Mouse (Mus musculus) 416B (cell line): ENCODE measurements at regions not wholly inside any gene's neighbourhood (a gene's known extent, or its start where the extent isn't known, plus 50 kb on each side); places are given as distances from the start of the nearest gene placed in this dataset.

ENCODE experiments used
- DNase-seq: peaks from one replicate; pipeline ENCODE4 v3.0.0; 2011; ENCODE audit warnings: low read depth

DNA sequence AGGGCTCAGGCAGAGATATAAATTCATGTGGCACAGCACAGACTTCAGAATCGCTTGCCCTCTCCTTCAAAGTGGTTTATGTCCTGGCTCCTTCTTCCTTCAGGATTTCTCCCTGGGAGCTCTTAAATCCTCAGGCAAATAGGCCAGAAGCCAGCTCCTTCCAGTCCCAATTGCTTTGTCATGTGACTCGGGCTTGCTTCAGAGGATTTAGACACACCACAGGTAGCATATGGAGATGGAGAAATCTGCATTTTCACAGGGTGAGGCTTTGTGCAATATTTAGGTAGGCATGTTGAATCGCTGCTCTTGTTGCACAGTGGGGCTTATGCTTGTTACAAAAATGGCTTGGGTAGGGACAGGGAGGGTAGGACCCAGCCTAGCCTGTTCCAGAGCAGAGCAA is 309.8 kb downstream of the Cmpk2 start:
- DNase-seq, result no peak

- DNase-seq, result peak; percentile 8
Measured at GRCm38 (mm10) chr12:26776986-26777385, 308.0 kb downstream of the Cmpk2 start.

DNA sequence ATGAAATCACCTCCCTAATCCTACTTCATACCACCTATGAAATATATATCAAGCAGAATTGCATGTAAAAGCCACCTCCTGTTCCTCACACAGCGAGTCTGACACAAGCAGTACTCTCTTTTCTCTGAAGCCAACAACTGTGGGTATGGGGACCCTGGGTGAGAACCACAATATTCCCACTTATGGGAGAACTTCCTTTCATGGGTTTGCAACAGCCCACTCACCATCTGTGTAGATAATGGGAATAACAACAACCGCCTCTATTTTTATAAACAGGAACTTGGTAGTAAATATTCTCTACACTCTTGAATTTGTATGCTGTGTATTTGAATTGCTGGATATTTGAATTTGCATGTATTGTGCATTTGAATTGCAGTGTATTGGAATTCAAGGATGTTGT is 305.0 kb downstream of the Cmpk2 start:
- DNase-seq, result no peak

GRCm38 (mm10) chr12:26770753-26771583 is 302.0 kb downstream of the Cmpk2 start:
- peak; percentile 24 for DNase-seq

DNA sequence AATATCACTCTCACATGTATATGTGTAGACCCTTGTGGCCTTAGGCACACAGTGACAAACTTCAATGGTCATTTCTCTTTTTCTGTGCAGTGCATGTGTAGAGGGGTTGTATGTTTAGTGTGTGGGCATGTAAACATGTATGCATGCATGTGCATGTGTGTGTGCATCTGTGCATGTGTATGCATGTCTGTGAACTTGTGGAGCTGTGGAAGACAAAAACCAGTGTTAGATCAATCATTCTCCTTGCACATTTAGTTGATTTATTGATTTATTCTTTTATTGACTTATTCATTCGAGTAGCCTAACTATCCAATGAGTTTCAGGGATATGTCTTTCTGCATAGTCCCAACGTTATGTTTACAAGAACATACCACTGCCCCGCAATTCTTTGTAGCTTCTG is 298.5 kb downstream of the Cmpk2 start:
- DNase-seq, result no peak

DNA sequence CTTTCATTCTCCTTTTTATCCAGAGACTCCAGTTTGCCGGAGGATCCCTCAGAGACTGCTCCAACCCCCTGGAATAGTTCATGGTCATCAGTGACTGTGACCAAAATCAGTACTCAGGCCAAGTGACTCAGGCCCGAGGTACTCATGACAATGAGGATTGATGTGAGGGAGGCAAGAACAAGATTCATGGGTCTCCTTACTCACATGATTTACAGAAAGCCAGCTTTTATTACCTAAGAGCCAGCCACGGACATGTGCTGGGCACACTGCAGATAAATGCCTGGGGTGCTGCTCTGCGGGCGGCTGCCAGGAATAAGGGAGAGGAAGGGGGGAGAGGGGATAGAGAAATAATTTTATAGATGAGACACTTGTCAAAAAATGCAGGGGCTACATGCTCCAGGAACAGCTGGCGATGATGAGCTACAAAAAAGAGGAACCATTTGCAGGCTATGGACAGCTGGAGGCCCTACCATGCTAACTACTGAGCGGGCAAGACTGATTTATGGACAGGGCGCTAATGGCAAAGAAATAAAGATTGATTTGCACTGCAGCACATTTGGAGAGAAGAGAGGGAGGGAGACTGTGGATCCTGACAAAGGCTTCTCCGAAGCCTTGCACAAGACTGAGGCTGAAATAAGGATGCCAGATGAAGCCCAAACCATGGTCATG is 289.8 kb downstream of the Cmpk2 start:
- no peak for DNase-seq

- DNase-seq, result no peak
Measured at GRCm38 (mm10) chr12:26756284-26756683, 287.3 kb downstream of the Cmpk2 start.

GRCm38 (mm10) chr12:26754611-26755010 is 285.6 kb downstream of the Cmpk2 start:
- DNase-seq, result no peak

- DNase-seq, result no peak
Measured at GRCm38 (mm10) chr12:26734558-26734897, 265.5 kb downstream of the Cmpk2 start.

DNA sequence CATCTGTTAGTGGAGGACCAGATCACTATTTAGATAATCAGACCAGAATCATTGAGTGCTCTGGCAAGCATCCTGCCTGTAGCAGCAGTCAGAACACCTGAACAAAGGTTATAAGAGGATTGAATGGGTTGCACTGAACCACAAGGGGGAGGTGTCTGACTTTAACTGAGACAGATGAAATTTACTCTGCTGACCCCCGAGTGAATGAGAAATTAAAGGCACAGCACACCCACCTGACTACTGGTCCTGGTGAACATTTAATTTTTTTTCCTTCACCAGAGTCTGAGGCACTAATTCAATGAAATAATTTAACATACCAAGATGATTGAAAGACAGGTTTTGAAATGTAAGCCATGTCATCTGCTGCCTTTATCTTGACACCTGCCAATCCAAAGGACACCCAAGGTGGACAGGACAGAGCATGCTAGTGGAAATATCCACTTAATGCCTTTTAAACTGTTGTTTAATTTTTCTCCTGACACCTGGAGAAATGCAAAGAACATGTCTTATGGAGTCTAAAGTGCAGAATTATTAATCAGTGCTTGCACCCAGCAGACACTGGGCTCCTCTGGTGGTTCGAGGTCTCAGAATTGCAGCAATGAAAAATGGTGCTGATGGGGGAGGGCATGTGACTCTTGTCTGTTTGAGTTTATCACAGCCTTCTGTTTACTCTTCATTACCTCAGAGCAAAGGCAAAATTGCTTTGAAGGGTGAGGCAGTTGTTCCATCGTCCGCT is 265.0 kb downstream of the Cmpk2 start:
- DNase-seq, result no peak

- no peak for DNase-seq
Measured at GRCm38 (mm10) chr12:26723399-26723798, 254.4 kb downstream of the Cmpk2 start.

DNA sequence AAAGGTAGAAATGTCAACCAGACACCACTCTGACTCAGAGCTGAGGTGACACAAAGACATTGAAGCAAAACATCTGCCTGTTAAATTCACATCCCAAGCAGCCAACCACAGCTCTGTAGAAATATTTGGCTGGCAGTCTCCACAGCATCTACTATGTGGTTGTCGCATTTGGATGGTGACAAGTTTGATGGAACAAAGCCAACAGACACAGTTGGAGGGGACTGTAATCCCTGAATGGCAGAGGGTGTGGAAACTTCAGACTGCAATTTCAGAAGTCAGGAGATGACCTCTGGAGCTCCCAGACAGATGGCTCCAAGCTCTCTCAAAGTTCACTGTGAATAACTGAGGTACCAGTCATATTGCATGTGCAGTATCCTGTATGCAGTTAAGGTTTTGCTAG is 229.8 kb downstream of the Cmpk2 start:
- no peak for DNase-seq

DNA sequence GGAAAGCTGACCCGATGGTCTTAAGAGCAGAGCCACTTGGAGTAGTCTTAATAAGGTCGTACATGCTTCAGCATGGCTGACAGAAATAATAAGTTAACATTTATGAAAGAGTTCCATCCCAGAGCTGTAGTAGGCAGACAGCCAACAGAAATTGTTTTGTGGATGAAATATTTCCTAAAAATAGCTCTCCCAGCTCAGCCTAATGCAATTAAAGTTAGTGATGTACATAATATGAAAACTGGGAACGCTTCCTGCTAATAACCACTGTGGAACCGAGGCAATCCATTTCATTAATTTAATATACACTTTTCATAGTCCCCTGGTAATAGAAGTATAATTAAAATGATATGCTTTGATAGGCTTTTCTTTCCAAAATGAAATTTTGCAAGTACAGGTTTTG is 219.0 kb downstream of the Cmpk2 start:
- DNase-seq, result no peak

DNA sequence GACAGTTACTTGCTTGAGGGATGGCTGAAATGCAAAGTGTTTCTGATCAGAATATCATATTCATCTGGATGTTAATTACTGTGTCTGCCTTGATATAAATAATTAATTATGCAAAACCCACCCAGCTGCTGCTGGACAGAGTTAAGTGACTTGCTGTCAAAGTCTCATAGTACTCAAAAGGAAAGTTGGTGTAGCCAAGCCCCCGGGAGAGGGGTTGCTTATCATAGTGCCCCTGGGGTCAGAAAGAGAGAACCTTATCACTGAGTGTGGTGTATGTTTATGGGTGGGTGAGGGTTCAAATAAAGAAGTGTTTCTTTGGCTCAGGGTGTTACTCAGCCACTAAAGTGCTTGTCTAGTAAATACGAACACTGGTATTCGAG is 211.6 kb downstream of the Cmpk2 start:
- no peak for DNase-seq

DNA sequence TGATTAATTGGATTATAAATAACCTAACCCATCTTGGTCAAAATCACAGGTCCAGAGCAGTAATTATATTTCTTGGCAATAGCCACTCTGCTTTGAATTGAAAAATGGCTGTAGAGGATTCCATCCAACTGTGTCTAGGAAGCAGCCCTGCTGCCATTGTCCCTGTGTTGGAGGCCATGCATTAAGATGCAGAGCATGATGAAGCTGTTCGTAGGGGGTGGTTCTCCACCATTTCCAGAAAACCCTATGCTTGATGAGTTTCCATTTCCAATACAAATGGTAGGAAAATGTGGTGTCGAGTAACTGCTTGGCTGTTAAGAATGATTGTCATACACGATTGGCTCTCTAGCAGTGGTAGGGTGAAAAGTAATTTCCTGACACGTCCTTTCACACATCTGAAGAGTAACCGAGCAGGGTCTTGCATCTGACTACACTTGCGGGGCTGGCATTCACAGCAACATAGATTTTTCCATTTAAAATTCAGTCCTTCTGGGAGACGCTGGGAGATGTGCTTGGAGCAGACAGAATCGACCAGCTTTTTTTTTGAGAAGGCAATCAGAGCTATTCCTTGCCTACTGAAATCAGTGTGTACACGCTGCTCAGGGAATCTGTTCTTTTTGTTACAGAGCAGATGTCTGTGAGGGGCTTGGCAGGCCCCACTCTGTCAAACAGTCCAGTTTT is 211.0 kb downstream of the Cmpk2 start:
- no peak for DNase-seq

- no peak for DNase-seq
Measured at GRCm38 (mm10) chr12:26665466-26665865, 196.5 kb downstream of the Cmpk2 start.

DNA sequence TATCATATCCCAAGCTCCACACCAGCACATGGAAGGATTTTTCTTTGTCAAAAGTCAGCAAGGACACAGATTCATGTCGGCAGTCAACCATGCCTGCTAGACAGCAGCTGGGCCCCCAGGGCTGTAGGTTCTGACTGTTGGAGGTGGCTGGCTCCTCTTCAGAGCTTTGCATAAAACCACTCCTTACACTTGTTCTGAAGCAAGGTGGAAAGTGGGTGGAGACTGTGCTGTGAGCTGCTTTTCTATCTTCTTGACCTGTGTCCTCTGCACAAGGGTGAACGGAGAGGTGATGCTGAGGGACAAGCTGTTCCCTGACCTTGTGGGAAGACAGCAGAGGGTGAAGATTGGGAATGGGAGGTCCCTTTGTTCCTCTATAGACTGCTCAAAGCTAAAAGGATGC is 185.2 kb downstream of the Cmpk2 start:
- DNase-seq, result no peak

DNA sequence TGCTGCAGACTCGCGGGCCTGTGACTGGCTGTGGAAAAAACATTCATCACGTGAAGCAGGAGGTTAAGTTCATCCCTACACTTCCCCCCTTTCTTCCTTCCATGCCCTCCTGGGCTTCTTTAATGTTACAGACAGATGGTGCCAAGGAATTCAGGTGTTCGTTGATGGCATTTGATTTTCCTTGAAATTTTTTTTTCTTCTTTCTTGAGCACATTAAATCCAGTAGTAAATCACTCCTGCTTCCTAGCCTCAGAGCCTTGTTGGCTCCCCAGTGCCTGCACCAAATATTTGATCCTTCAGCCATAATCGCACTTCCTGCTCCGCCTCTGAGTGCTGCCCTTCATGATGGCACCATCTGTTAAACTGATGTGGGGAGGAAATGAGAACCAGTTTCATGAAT is 184.8 kb downstream of the Cmpk2 start:
- no peak for DNase-seq

GRCm38 (mm10) chr12:26646141-26646540 is 177.1 kb downstream of the Cmpk2 start:
- no peak for DNase-seq

GRCm38 (mm10) chr12:26635665-26636241 is 166.7 kb downstream of the Cmpk2 start:
- no peak for DNase-seq

- no peak for DNase-seq
Measured at GRCm38 (mm10) chr12:26635253-26635652, 166.2 kb downstream of the Cmpk2 start.

DNA sequence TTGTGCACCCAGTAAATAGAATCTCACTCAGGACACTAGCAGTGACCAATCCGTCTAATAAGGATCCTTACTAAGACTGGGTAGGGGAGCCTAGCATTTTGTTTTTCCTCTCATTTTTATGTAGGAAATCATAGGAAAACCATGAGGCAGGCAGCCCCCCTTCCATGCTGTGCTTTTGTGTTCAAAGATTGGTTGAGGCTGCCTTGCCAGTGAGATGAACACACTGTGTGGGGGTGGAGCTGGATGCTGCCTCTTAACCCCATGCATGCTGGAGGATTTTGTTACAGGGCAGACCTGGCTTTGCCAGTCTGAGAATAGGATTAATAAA is 162.8 kb downstream of the Cmpk2 start:
- DNase-seq, result no peak
